In genomic region chr14:108913714-108914263, GRCm38 (mm10) we compare ENCODE assay signal across 8 mouse cellular contexts. TPM values are rescaled to one million over a fixed set of nuclear protein-coding genes. Genes with fewer than 3 reads are reported as not detected.
DNase-seq lines count a peak whose midpoint lies in the region; ATAC-seq and TF ChIP-seq lines count a peak whose summit lies in the region.

Gene Slitrk1 (minus strand): TSS chr14:108914158.

- peak within 1 kb of the TSS; percentile 37; the same call in 1 of the 2 replicates for H3K9ac ChIP-seq in kidney, embryonic 14.5 days (ENCODE audit: low read depth, low read length)
- H3K9ac ChIP-seq in limb, embryonic 12.5 days (replicated peaks) = no peak within 1 kb of the TSS
- H3K9ac ChIP-seq in neural tube, embryonic 14.5 days (replicated peaks; ENCODE audit: low read depth, low read length) = peak within 1 kb of the TSS; percentile 92

- intact Hi-C loops in gastrocnemius, adult 2 months (cut with DNase I) = no loop called here

- peak within 1 kb of the TSS; percentile 55 for H3K4me3 ChIP-seq in gastrocnemius, adult 2 months
- H3K4me3 ChIP-seq in kidney, embryonic 14.5 days (ENCODE audit: low read length) = peak within 1 kb of the TSS; percentile 42
- H3K4me3 ChIP-seq in limb, embryonic 12.5 days (replicated peaks) = peak within 1 kb of the TSS; percentile 36
- H3K4me3 ChIP-seq in neural tube, embryonic 14.5 days (ENCODE audit: low read depth, low read length) = peak within 1 kb of the TSS; percentile 70

- H3K27me3 ChIP-seq in kidney, embryonic 14.5 days (ENCODE audit: control insufficient read depth, insufficient read depth, low read length) = peaks cover 22% of the 10 kb centered on the region
- peaks cover 51% of the 10 kb centered on the region for H3K27me3 ChIP-seq in limb, embryonic 12.5 days
- peaks cover 2% of the 10 kb centered on the region; the same call in 1 of the 2 replicates for H3K27me3 ChIP-seq in neural tube, embryonic 14.5 days (ENCODE audit: control insufficient read depth, insufficient read depth, low read length)

- H3K4me2 ChIP-seq in kidney, embryonic 14.5 days (replicated peaks; ENCODE audit: low read depth, low read length) = peak within 1 kb of the TSS; percentile 65
- H3K4me2 ChIP-seq in limb, embryonic 12.5 days = peak within 1 kb of the TSS; percentile 60
- peak within 1 kb of the TSS; percentile 80 for H3K4me2 ChIP-seq in neural tube, embryonic 14.5 days (ENCODE audit: low read depth, low read length)

- H3K36me3 ChIP-seq in kidney, embryonic 14.5 days (ENCODE audit: control insufficient read depth, insufficient read depth, low read length) = no peaks in the 10 kb centered on the region
- H3K36me3 ChIP-seq in limb, embryonic 12.5 days = no peaks in the 10 kb centered on the region
- H3K36me3 ChIP-seq in neural tube, embryonic 14.5 days (ENCODE audit: control insufficient read depth, insufficient read depth, low read length) = no peaks in the 10 kb centered on the region

- 0 out of 2 replicates have a peak, but pooled peaks cover 4% of the 10 kb centered on the region for H3K4me1 ChIP-seq in kidney, embryonic 14.5 days (ENCODE audit: control insufficient read depth, insufficient read depth, low read length)
- H3K4me1 ChIP-seq in limb, embryonic 12.5 days (replicated peaks) = peaks cover 16% of the 10 kb centered on the region
- peaks cover 7% of the 10 kb centered on the region; the same call in 1 of the 2 replicates for H3K4me1 ChIP-seq in neural tube, embryonic 14.5 days (ENCODE audit: control insufficient read depth, insufficient read depth, low read length)

- H3K9me3 ChIP-seq in kidney, embryonic 14.5 days (ENCODE audit: control insufficient read depth, low read length) = no peaks in the 10 kb centered on the region
- no peaks in the 10 kb centered on the region for H3K9me3 ChIP-seq in limb, embryonic 12.5 days
- H3K9me3 ChIP-seq in neural tube, embryonic 14.5 days (ENCODE audit: control insufficient read depth, low read length) = no peaks in the 10 kb centered on the region

- under 1% methylated on average over 24 of the region's 25 CpGs for WGBS in kidney, embryonic 14.5 days
- under 1% methylated on average over 24 of the region's 25 CpGs for WGBS in limb, embryonic 12.5 days
- WGBS in neural tube, embryonic 14.5 days = 1% methylated on average over 25 of the region's 25 CpGs

- ATAC-seq in kidney, embryonic 14.5 days (ENCODE audit: low FRiP score, low TSS enrichment) = peak; percentile 32
- peak; percentile 80 for ATAC-seq in limb, embryonic 12.5 days (ENCODE audit: insufficient number of reproducible peaks, insufficient read depth, low FRiP score, low TSS enrichment, low read depth)
- ATAC-seq in neural tube, embryonic 14.5 days (ENCODE audit: low read depth) = peak; percentile 90
- no peak for ATAC-seq in activated CD4-positive, CD25-positive, alpha-beta regulatory T cell, adult 4 months

- TF ChIP-seq CTCF in gastrocnemius, adult 2 months (IDR thresholded peaks at IDR 0.05) = no peak

- peak; percentile 28 for DNase-seq in gastrocnemius, adult 2 months
- no peak for DNase-seq in gastrocnemius, adult 18-20 months (ENCODE audit: low spot score)
- peak; percentile 47 to 69 for DNase-seq in cerebellum, postnatal 4 days (ENCODE audit: low spot score in 2 of 2)
- DNase-seq in frontal cortex, postnatal 25 days (ENCODE audit: low spot score in 2 of 2) = peak; percentile 21 to 40

- no peak within 1 kb of the TSS for H3K27ac ChIP-seq in gastrocnemius, adult 2 months
- no peak within 1 kb of the TSS for H3K27ac ChIP-seq in kidney, embryonic 14.5 days (ENCODE audit: low read depth, low read length)
- no peak within 1 kb of the TSS for H3K27ac ChIP-seq in limb, embryonic 12.5 days
- H3K27ac ChIP-seq in neural tube, embryonic 14.5 days (ENCODE audit: low read depth, low read length) = peak within 1 kb of the TSS; percentile 96

RNA-seq across cellular contexts. Expression of gene Slitrk1, which starts in this region (rescaled TPM):
- under 1 TPM in 1 of 2 experiments, not detected in 1; 0.06 TPM for total RNA-seq in gastrocnemius, adult 2 months (2021)
- under 1 TPM in 1 of 2 experiments, not detected in 1; 0.05 TPM for total RNA-seq in gastrocnemius, adult 18-20 months (2021)
- polyA plus RNA-seq in kidney, embryonic 14.5 days (2014; fragmentation: Nextera tagmentation; extraction: Ambion mirVana) = 0.29 and 0.54 TPM in 2 replicates
- 1.2 and 2.1 TPM in 2 replicates for polyA plus RNA-seq in limb, embryonic 12.5 days (2016; fragmentation: Nextera tagmentation; extraction: Ambion mirVana)
- polyA plus RNA-seq in neural tube, embryonic 14.5 days (2014; fragmentation: Nextera tagmentation; extraction: Ambion mirVana) = 53.8 and 55.5 TPM in 2 replicates
- polyA plus RNA-seq in activated CD4-positive, CD25-positive, alpha-beta regulatory T cell, adult 4 months (2017; shearing (Covaris generic)) = under 1 TPM in 1 of 2 experiments, not detected in 1; 0.08 TPM

Comparison
In these comparisons a context has a peak if more than half of its experiments do, and no peak if none do; other contexts are left out.
1. RNA of gene Slitrk1 (polyA plus RNA-seq): 53.8 to 55.5 TPM in neural tube, embryonic 14.5 days; 1.2 to 2.1 TPM in limb, embryonic 12.5 days, 0.29 to 0.54 TPM in kidney, embryonic 14.5 days and 0.08 TPM in activated CD4-positive, CD25-positive, alpha-beta regulatory T cell, adult 4 months; every median in the first group is over 10 times any median in the second.
2. Peak in DNase-seq and H3K4me3 ChIP-seq in gastrocnemius, adult 2 months; RNA of the gene not detected or under 1 TPM.
3. Peak in ATAC-seq, H3K4me3 ChIP-seq, H3K9ac ChIP-seq and H3K4me2 ChIP-seq in kidney, embryonic 14.5 days; RNA of the gene not detected or under 1 TPM.
4. Peak in every context shown above with its lines, with median percentiles within 50 percentile points of each other: H3K4me3 ChIP-seq and H3K4me2 ChIP-seq.